Mouse (Mus musculus): ENCODE measurements at regions not wholly inside any gene's neighbourhood (a gene's known extent, or its start where the extent isn't known, plus 50 kb on each side); places are given as distances from the start of the nearest gene placed in this dataset.

- WGBS, result 87% methylated on average over 15 of the region's 15 CpGs
- no peaks in the 10 kb centered on the region for H3K27me3 ChIP-seq (ENCODE audit: control insufficient read depth, insufficient read depth, low read length)
- no peak for ATAC-seq (ENCODE audit: low FRiP score, low TSS enrichment)
- no peak overlapping the region for H3K9ac ChIP-seq (ENCODE audit: low read depth, low read length)
- H3K27ac ChIP-seq (ENCODE audit: low read depth, low read length), result no peak overlapping the region
- no peak overlapping the region for H3K4me3 ChIP-seq (ENCODE audit: low read length)
- no peaks in the 10 kb centered on the region for H3K9me3 ChIP-seq (ENCODE audit: control insufficient read depth, low read length)
- H3K36me3 ChIP-seq (ENCODE audit: control insufficient read depth, insufficient read depth, low read length), result no peaks in the 10 kb centered on the region
- no peaks in the 10 kb centered on the region for H3K4me1 ChIP-seq (ENCODE audit: control insufficient read depth, insufficient read depth, low read length)
- H3K4me2 ChIP-seq (replicated peaks; ENCODE audit: low read depth, low read length), result no peak overlapping the region
These were observed 61.4 kb upstream of the Dlx6 start for GRCm38 (mm10) chr6:6801563-6802259.

All from kidney, embryonic 14.5 days (tissue).